Mouse (Mus musculus) gastrocnemius, adult 2 months (tissue): ENCODE measurements around the gene Gm9821. TPM values are rescaled to one million over a fixed set of nuclear protein-coding genes. Genes with fewer than 3 reads are reported as not detected.
A peak's percentile ranks its signal among the peaks of the same experiment; 100 is the strongest.

Source experiments
- DNase-seq: peaks from one replicate; pipeline ENCODE4 v3.0.0; 2022
- H3K27ac ChIP-seq: fragments of 200-600 bp; 2 replicates; pipeline ENCODE4 v1.8.1; 2022; ENCODE audit warnings: mild to moderate bottlenecking
- H3K4me3 ChIP-seq: fragments of 200-600 bp; 2 replicates; pipeline ENCODE4 v1.8.1; 2022; ENCODE audit warnings: mild to moderate bottlenecking, moderate library complexity
- CTCF ChIP-seq: fragments of 200-600 bp; IDR thresholded peaks from 2 replicates; pipeline ENCODE4 v1.8.1; 2022; ENCODE audit warnings: antibody characterized with exemption, mild to moderate bottlenecking, moderate library complexity
- intact Hi-C: fragments of 180-260 bp; cut with DNase I; formaldehyde crosslinking; loops from one replicate; pipeline ENCODE4 v1.15.1; 2025
- microRNA-seq: library from miRNA; unstranded; fragments of <30 nt; microRNA quantifications from one replicate; pipeline ENCODE4 v1.2.0, GENCODE M21; 2021
- total RNA-seq, 2 experiments: library from RNA; stranded (reverse); gene quantifications; 2 replicates each; pipeline ENCODE4 v1.2.3; 2021

Gm9821 gene
- total RNA-seq, 2 experiments from 2014 or later = not detected

GRCm38 (mm10) chr2:91987542-91987941 is 42.0 kb downstream of the Gm9821 start:
- Histone ChIP-seq H3K27ac (no peak overlapping the region), H3K4me3 (no peak overlapping the region)
- intact Hi-C loops = loop anchor here (1.0 to 10.0 kb wide), 6 partner anchors 35 to 450 kb away; partner anchors contain the start of gene Creb3l1
- TF ChIP-seq CTCF = peak; percentile 97
- peak; percentile 87 for DNase-seq

- no peak overlapping the region for H3K4me3 ChIP-seq
- DNase-seq = no peak
- no peak overlapping the region for H3K27ac ChIP-seq
- TF ChIP-seq CTCF = peak; percentile 39
- intact Hi-C loops = loop anchor here (5.0 to 10.0 kb wide), 4 partner anchors 33 to 448 kb away; partner anchors contain the start of gene Creb3l1
These were observed 44.2 kb downstream of the Gm9821 start for GRCm38 (mm10) chr2:91989750-91990149.

GRCm38 (mm10) chr2:91993409-91993808 is 47.9 kb downstream of the Gm9821 start:
- Histone ChIP-seq H3K4me3 (no peak overlapping the region), H3K27ac (no peak overlapping the region)
- no peak for TF ChIP-seq CTCF
- intact Hi-C loops = no loop called here
- DNase-seq = no peak

- no peak overlapping the region for H3K27ac ChIP-seq
- no peak overlapping the region for H3K4me3 ChIP-seq
- DNase-seq = no peak
- no peak for TF ChIP-seq CTCF
- intact Hi-C loops = no loop called here
These were observed 50.5 kb downstream of the Gm9821 start for GRCm38 (mm10) chr2:91996006-91996405.

Small RNA genes lying within 50 kb of the gene (microRNA-seq; reads per million reads assigned to microRNA genes)
- gene Mir6999 = not detected

Other genes with a start within 250 kb of the Gm9821 start
- gene Atg13, start 235.1 kb upstream of the Gm9821 start, total RNA-seq = 10 to 100 TPM; 32.2 to 36.2 TPM
- gene Harbi1, start 234.9 kb upstream of the Gm9821 start, total RNA-seq = 1 to 10 TPM; 4.9 to 5.6 TPM
- 10 to 100 TPM; 16.7 to 18.1 TPM for gene Ambra1, start 215.6 kb upstream of the Gm9821 start, total RNA-seq
- gene Chrm4, start 18.5 kb upstream of the Gm9821 start, total RNA-seq = not detected
- gene Mdk, start 13.4 kb upstream of the Gm9821 start, total RNA-seq = under 1 TPM; 0.51 to 0.92 TPM
- gene Dgkz, start 30.2 kb downstream of the Gm9821 start, total RNA-seq = 10 to 100 TPM; 33.7 to 37.5 TPM
- 1 to 10 TPM; 2.2 to 6.6 TPM for gene Creb3l1, start 78.8 kb downstream of the Gm9821 start, total RNA-seq
- 10 to 100 TPM; 23.5 to 25.1 TPM for gene Phf21a, start 147.4 kb downstream of the Gm9821 start, total RNA-seq